Mouse (Mus musculus) lung, embryonic 16.5 days (tissue): ENCODE measurements around the gene Cryba4. TPM values are rescaled to one million over a fixed set of nuclear protein-coding genes. Genes with fewer than 3 reads are reported as not detected.

Experiments used
- ATAC-seq: fragments of 200-750 bp; cut with Nextera tagmentation; 2 replicates; pipeline ENCODE4 v1.8.0; 2017; ENCODE audit warnings: low read depth, mild to moderate bottlenecking, moderate library complexity
- H3K27ac ChIP-seq: fragments of 300-500 bp; sonication (generic); 2 replicates; pipeline ENCODE4 v1.5.1; 2014; ENCODE audit warnings: mild to moderate bottlenecking, control low read depth, low read length
- H3K27me3 ChIP-seq: fragments of 300-500 bp; sonication (generic); 2 replicates; pipeline ENCODE4 v1.6.1; 2014; ENCODE audit warnings: low read depth, low read length, mixed read lengths; ENCODE audit not compliant: control insufficient read depth, insufficient read depth
- H3K36me3 ChIP-seq: fragments of 300-500 bp; sonication (generic); 2 replicates; pipeline ENCODE4 v1.6.1; 2014; ENCODE audit warnings: low read length; ENCODE audit not compliant: control insufficient read depth, insufficient read depth
- H3K4me1 ChIP-seq: fragments of 300-500 bp; sonication (generic); replicated peaks from 2 replicates; pipeline ENCODE4 v1.6.1; 2014; ENCODE audit warnings: low read length, mixed read lengths; ENCODE audit not compliant: control insufficient read depth, insufficient read depth
- H3K4me2 ChIP-seq: fragments of 300-500 bp; sonication (generic); 2 replicates; pipeline ENCODE4 v1.6.1; 2014; ENCODE audit warnings: low read depth, low read length, control low read depth
- H3K4me3 ChIP-seq: fragments of 300-500 bp; sonication (generic); 2 replicates; pipeline ENCODE4 v1.5.1; 2014; ENCODE audit warnings: mild to moderate bottlenecking, low read length, control low read depth
- H3K9ac ChIP-seq: fragments of 300-500 bp; sonication (generic); 2 replicates; pipeline ENCODE4 v1.6.1; 2014; ENCODE audit warnings: low read length, control low read depth
- H3K9me3 ChIP-seq: fragments of 300-500 bp; sonication (generic); 2 replicates; pipeline ENCODE4 v1.6.1; 2016; ENCODE audit warnings: low read length; ENCODE audit not compliant: control insufficient read depth
- WGBS: fragments of 180-500 bp; shearing (Covaris S2); extraction: QIAGEN DNeasy Blood & Tissue Kit; methylation state at CpG from one replicate; pipeline ENCODE4 v1.1.7; 2014; 5-methylcytosine and 5-hydroxymethylcytosine counted together
- polyA plus RNA-seq: library from polyadenylated mRNA; unstranded; fragments of >200 nt; fragmentation: Nextera tagmentation; extraction: Ambion mirVana; gene quantifications from 2 replicates; pipeline ENCODE4 v1.2.1, GENCODE M21; 2015

Cryba4 gene
- polyA plus RNA-seq, 1 experiment from 2014 or later, result 0.84 TPM

- no peak for ATAC-seq
- Histone ChIP-seq H3K4me1 (peaks cover 21% of the 10 kb centered on the region), H3K9me3 (no peaks in the 10 kb centered on the region), H3K9ac (no peak overlapping the region), H3K4me2 (no peak overlapping the region), H3K4me3 (no peak overlapping the region), H3K36me3 (no peaks in the 10 kb centered on the region), H3K27ac (no peak overlapping the region), H3K27me3 (no peaks in the 10 kb centered on the region)
- 63% methylated on average over 8 of the region's 8 CpGs for WGBS
Measured at GRCm38 (mm10) chr5:112295162-112295561, 42.8 kb upstream of the Cryba4 start.

GRCm38 (mm10) chr5:112294696-112295095 is 42.4 kb upstream of the Cryba4 start:
- Histone ChIP-seq H3K27me3 (no peaks in the 10 kb centered on the region), H3K4me1 (peaks cover 25% of the 10 kb centered on the region), H3K9ac (no peak overlapping the region), H3K9me3 (no peaks in the 10 kb centered on the region), H3K4me3 (no peak overlapping the region), H3K36me3 (no peaks in the 10 kb centered on the region), H3K27ac (no peak overlapping the region), H3K4me2 (no peak overlapping the region)
- no peak for ATAC-seq
- 79% methylated on average over 4 of the region's 4 CpGs for WGBS

- WGBS, result 53% methylated on average over 2 of the region's 2 CpGs
- H3K9me3 ChIP-seq, result no peaks in the 10 kb centered on the region
- no peaks in the 10 kb centered on the region for H3K27me3 ChIP-seq
- no peak overlapping the region for H3K4me3 ChIP-seq
- ATAC-seq, result no peak
- H3K36me3 ChIP-seq, result no peaks in the 10 kb centered on the region
- H3K27ac ChIP-seq, result no peak overlapping the region
- no peak overlapping the region for H3K4me2 ChIP-seq
- H3K4me1 ChIP-seq, result peaks cover 24% of the 10 kb centered on the region
- no peak overlapping the region for H3K9ac ChIP-seq
Measured at GRCm38 (mm10) chr5:112293800-112294199, 41.5 kb upstream of the Cryba4 start.

- no peaks in the 10 kb centered on the region for H3K36me3 ChIP-seq
- no peak overlapping the region for H3K9ac ChIP-seq
- peaks cover 24% of the 10 kb centered on the region for H3K4me1 ChIP-seq
- no peak for ATAC-seq
- H3K27me3 ChIP-seq, result no peaks in the 10 kb centered on the region
- H3K9me3 ChIP-seq, result no peaks in the 10 kb centered on the region
- H3K4me3 ChIP-seq, result no peak overlapping the region
- H3K27ac ChIP-seq, result no peak overlapping the region
- no peak overlapping the region for H3K4me2 ChIP-seq
- WGBS, result 79% methylated on average over 17 of the region's 17 CpGs
Measured at GRCm38 (mm10) chr5:112292343-112292980, 40.1 kb upstream of the Cryba4 start.

- no peak overlapping the region for H3K27ac ChIP-seq
- ATAC-seq, result no peak
- H3K27me3 ChIP-seq, result no peaks in the 10 kb centered on the region
- H3K4me3 ChIP-seq, result no peak overlapping the region
- no peaks in the 10 kb centered on the region for H3K9me3 ChIP-seq
- H3K9ac ChIP-seq, result no peak overlapping the region
- no peak overlapping the region for H3K4me2 ChIP-seq
- H3K4me1 ChIP-seq, result peaks cover 21% of the 10 kb centered on the region
- WGBS, result 87% methylated on average over 5 of the region's 5 CpGs
- no peaks in the 10 kb centered on the region for H3K36me3 ChIP-seq
Measured at GRCm38 (mm10) chr5:112291866-112292265, 39.5 kb upstream of the Cryba4 start.

- WGBS, result 85% methylated on average over 8 of the region's 8 CpGs
- H3K9ac ChIP-seq, result no peak overlapping the region
- H3K27ac ChIP-seq, result no peak overlapping the region
- H3K9me3 ChIP-seq, result no peaks in the 10 kb centered on the region
- peak overlapping the region; percentile 38; the same call in 1 of the 2 replicates for H3K4me2 ChIP-seq
- peaks cover 22% of the 10 kb centered on the region for H3K4me1 ChIP-seq
- no peak overlapping the region for H3K4me3 ChIP-seq
- H3K27me3 ChIP-seq, result no peaks in the 10 kb centered on the region
- H3K36me3 ChIP-seq, result no peaks in the 10 kb centered on the region
- ATAC-seq, result no peak
Measured at GRCm38 (mm10) chr5:112290536-112290880, 38.2 kb upstream of the Cryba4 start.

- no peaks in the 10 kb centered on the region for H3K27me3 ChIP-seq
- no peaks in the 10 kb centered on the region for H3K9me3 ChIP-seq
- no peak for ATAC-seq
- peaks cover 22% of the 10 kb centered on the region for H3K4me1 ChIP-seq
- H3K36me3 ChIP-seq, result no peaks in the 10 kb centered on the region
- peak overlapping the region; percentile 35 for H3K9ac ChIP-seq
- 67% methylated on average over 16 of the region's 16 CpGs for WGBS
- peak overlapping the region; percentile 38 for H3K4me2 ChIP-seq
- H3K27ac ChIP-seq, result no peak overlapping the region
- H3K4me3 ChIP-seq, result peak overlapping the region; percentile 36
Measured at GRCm38 (mm10) chr5:112289819-112290535, 37.7 kb upstream of the Cryba4 start.

- Histone ChIP-seq H3K4me1 (peaks cover 23% of the 10 kb centered on the region), H3K9ac (peak overlapping the region; percentile 35), H3K36me3 (no peaks in the 10 kb centered on the region), H3K9me3 (no peaks in the 10 kb centered on the region), H3K4me2 (peak overlapping the region; percentile 38), H3K4me3 (peak overlapping the region; percentile 36), H3K27ac (no peak overlapping the region), H3K27me3 (no peaks in the 10 kb centered on the region)
- 23% methylated on average over 8 of the region's 8 CpGs for WGBS
- no peak for ATAC-seq
Measured at GRCm38 (mm10) chr5:112289236-112289635, 36.9 kb upstream of the Cryba4 start.

- ATAC-seq, result 0 out of 2 replicates have a peak, but pooled peaks have one; percentile 24
- H3K4me3 ChIP-seq, result peak overlapping the region; percentile 17
- H3K4me1 ChIP-seq, result peaks cover 25% of the 10 kb centered on the region
Measured at GRCm38 (mm10) chr5:112288193-112289141, 36.1 kb upstream of the Cryba4 start.

More at GRCm38 (mm10) chr5:112288193-112289141, 36.1 kb upstream of the Cryba4 start:
- Histone ChIP-seq H3K9me3 (no peaks in the 10 kb centered on the region), H3K36me3 (no peaks in the 10 kb centered on the region), H3K4me2 (peak overlapping the region; percentile 38), H3K27me3 (no peaks in the 10 kb centered on the region), H3K9ac (peak overlapping the region; percentile 42; the same call in 1 of the 2 replicates), H3K27ac (0 out of 2 replicates have a peak overlapping the region, but pooled peaks have one; percentile 64)
- 72% methylated on average over 9 of the region's 9 CpGs for WGBS
